Mouse (Mus musculus): ENCODE data around the gene Crcp. TPM values are rescaled to one million over a fixed set of nuclear protein-coding genes. Genes with fewer than 3 reads are reported as not detected.
"Not testable (repeated sequence)": the region's sequence is repeated elsewhere in the genome, so short reads cannot be mapped to it uniquely, and the experiment has no call there.

The Crcp gene
- total RNA-seq, 2 experiments from 2014 or later, result 14.4 to 16.3 TPM

DNA sequence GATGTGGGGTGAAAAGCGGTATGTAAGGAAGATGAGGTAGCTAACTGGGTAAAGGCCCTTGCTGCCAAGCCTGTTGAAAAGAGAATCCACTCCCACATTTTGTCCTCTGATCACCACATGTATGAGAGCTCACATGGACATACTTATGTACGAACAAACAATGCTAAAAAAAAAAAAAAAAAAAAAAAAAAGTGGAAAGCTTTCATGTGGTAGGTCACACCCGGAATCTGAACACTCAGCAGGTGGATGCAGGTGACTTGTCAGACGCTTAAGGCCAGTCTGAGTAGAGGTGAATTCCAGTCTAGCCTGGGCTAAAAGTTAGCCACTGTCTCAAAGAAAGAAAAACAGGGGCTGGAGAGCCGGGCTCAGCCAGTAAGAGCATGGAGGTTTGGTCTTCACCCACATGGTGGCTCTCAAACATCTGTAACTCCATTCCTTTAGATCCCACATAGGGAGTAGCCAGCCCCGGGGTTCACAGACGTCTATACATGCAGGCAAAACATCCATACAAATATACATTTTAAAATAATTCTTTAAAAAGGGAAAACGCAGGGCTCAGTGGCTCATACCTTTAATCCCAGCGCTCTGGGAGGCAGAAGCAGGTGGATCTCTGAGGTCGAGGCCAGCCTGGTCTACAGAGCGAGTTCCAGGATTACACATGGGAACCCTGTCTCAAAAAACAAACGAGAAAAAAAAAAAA lies 5.9 kb upstream of the Crcp start:
- DNase-seq (ENCODE audit: low spot score in 2 of 2), result no peak

DNA sequence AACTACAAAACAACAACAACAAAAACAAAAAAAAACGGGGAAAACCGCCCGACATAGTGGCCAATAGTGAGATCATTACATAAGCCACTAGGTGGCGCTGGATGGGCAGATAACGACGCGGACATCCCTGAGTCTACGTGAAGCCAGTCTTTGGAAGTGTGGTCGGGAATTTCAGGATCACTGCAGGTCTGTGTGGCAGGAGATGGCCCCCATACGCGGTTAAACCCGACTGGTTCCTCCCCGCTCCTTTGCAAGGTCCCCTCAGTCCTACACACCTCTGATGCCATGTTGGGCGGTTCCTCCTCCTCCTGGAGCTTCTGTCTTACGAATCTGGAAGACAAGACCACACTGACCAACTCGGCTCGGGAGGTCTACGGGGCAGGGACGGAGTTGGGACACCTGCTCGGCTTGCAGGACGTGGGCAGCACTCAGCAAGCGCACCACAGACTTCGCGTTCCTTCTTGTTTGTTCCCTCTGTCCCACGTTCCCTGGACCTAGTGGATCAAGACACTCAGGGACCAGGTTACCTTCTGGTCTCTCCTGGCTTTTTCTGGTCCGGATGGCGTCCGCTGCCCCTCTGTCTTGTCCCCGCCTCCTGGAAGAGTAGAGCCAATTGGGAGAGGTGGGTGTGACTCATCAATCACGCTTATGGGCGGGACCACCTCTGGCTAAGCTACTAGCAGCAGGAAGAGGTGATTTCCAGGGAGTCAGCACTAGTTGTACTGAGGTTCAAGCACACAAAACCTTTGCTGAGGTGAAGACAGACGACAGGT lies 5.1 kb upstream of the Crcp start:
- peak; percentile 43 to 77 for DNase-seq (ENCODE audit: low spot score in 2 of 2)

GRCm38 (mm10) chr5:130027134-130027533 lies 2.0 kb upstream of the Crcp start:
- DNase-seq (ENCODE audit: low spot score in 2 of 2), result no peak

- no peak for DNase-seq (ENCODE audit: low spot score in 2 of 2)
Observed at GRCm38 (mm10) chr5:130027696-130028095, 1.4 kb upstream of the Crcp start.

DNA sequence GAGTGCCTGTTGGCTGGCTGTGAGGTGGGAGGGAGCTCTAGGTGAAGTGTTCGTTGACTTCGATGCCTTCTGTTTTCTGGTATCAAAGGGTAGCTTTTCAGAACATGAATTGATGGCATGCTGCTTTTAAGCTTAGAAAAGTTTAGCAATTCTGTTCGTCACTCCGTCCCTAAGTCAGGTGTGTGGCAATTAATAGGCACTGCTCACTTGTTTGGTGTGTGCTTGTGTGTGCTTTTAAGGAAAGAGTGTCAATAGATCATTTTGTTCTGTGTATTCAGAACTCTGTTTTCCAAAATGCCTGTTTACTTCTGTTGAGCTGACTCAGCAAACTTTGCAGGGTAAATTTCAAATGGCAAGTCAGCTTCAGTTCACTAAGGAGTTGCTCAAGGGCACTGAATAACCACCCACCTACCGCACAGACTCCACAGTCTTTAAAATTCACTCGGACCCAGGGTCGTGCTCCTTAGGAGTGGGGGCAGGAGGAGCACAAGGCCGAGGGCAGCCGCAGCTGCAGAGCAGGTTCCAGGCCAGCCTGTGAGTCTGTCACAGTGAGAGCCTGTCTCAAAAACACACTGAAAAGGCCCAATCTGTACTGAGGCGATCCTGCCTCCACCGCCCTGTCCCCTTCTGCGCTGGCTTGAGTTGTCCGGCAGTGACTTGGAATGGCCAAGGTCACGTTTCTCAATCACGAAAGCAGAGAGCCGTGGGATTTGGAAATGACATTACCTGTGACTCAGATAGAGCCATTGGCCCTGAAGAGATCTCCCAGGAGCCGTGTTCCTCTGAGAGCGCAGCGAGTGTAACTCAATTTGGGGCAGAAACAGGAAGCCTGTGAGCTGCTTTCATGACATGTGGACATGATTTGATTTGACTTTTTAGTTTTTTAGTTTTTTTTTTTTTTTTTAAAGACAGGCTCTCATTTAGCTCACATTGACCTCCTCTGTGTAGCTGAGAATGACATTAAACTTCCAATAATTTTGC lies 2.6 kb downstream of the Crcp start:
- no peak for DNase-seq (ENCODE audit: low spot score in 2 of 2)

GRCm38 (mm10) chr5:130033869-130034268 lies 4.8 kb downstream of the Crcp start:
- DNase-seq (ENCODE audit: low spot score in 2 of 2), result no peak

DNA sequence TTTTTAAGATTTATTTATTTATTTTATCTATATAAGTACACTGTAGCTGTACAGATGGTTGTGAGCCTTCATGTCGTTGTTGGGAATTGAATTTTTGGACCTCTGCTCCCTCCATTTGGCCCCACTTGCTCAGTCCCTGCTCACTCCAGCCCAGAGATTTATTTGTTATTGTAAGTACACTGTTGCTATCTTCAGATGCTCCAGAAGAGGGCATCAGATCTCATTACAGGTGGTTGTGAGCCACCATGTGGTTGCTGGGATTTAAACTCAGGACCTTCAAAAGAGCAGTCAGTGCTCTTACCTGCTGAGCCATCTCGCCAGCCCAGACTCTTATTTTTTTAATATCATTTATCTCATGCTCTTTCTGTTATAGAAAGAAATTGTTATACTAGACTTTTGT lies 7.2 kb downstream of the Crcp start:
- DNase-seq (ENCODE audit: low spot score in 2 of 2), result not testable (repeated sequence)

DNA sequence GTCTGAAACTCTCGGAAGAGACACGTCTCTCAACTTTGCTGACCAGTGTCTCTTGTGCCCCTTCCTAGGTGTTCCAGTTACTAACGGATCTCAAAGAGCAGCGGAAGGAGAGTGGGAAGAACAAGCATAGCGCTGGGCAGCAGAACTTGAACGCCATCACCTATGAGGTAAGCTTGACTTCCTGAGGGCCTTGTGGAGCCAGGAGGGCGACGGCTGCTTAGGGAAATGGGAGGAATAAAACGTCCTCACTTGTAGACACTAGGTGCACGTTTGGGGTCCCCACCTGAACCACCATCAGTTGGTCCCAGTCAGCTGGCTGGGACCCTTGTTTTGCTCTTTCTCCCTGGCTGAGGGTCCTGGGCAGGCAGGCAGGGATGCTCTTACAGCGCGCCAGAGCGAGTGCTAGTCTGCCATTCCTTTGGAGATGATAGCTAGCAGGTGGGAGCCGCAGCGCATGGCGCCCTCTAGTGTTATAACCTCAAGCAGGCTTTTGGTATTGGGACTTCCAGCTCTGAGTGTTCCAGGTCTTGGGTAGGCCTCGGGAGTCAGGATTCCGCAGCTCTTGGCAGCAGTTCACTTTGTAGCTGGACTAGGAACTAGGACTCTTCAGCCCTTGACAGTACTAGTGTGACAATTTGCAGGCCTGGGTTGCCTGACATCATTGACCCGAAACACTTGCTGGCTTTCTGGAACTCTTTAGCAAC lies 8.8 kb downstream of the Crcp start:
- DNase-seq (ENCODE audit: low spot score in 2 of 2), result peak in 1 of 2 experiments; percentile 62

DNA sequence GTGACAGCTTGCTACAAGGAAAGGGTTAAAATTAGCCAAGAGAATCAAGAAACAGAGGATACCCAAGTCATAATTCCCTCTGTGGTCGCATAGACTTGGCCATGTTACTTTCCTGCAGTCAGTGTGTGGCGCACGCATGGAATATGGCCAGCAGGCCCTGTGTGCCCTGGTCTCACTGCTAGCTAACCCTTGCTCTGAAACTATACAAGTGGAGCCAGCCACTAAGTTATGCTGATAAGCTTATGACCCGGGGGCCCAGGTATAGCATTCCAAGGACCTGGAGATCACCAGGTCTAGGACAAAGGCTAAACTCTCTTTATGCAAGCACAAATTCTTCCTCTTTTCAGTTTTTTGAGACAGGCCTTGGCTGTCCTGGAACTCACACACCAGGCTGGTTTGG lies 11.7 kb downstream of the Crcp start:
- no peak for DNase-seq (ENCODE audit: low spot score in 2 of 2)

GRCm38 (mm10) chr5:130041262-130041661 lies 12.2 kb downstream of the Crcp start:
- DNase-seq (ENCODE audit: low spot score in 2 of 2), result no peak

GRCm38 (mm10) chr5:130043741-130044140 lies 14.7 kb downstream of the Crcp start:
- no peak for DNase-seq (ENCODE audit: low spot score in 2 of 2)

DNA sequence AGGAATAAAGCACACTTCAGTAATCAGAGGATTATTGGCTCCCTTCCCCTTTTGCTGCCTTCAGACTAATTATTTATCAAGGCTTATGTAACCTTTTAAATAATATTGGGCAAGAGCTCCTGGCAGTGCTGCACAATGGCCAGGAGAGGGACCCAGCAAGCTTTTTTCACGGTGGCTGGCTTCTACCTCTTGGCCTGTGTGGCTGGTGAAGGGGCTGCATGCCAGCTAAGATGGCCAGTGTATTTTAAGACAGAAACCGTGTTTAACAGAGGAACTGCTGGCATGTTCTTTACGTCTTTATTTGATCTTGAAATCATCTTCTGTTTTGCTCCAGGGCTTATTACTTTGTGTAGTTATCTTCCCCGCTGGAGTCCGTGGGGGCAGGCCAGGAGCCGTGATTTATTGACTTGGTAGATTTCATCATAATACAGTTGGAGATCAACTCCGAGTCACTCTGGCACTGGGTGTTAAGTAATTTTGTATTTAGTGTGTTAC lies 15.2 kb downstream of the Crcp start:
- peak; percentile 39 to 68 for DNase-seq (ENCODE audit: low spot score in 2 of 2)

DNA sequence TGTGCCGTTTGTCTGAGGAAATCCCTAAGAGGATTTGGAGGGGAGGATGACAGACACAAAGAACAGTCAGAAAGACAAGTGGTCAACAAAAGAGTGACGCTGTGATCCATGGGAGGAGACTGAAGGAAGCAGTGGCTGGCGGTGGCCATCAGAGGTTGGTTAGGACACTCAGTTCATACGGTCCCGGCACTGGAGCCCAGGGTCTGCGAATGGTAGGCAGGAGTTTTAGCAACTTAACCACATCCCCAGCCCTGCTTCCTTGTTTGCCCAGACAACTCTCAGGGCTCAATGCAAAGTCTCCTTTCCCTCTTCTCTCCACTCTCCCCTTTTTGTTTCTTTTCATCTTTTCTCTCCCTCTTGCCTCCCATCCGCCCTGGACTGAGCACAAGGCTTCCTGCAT lies 17.0 kb downstream of the Crcp start:
- DNase-seq (ENCODE audit: low spot score in 2 of 2), result no peak

- no peak for DNase-seq (ENCODE audit: low spot score in 2 of 2)
Observed at GRCm38 (mm10) chr5:130046589-130046988, 17.5 kb downstream of the Crcp start.

DNA sequence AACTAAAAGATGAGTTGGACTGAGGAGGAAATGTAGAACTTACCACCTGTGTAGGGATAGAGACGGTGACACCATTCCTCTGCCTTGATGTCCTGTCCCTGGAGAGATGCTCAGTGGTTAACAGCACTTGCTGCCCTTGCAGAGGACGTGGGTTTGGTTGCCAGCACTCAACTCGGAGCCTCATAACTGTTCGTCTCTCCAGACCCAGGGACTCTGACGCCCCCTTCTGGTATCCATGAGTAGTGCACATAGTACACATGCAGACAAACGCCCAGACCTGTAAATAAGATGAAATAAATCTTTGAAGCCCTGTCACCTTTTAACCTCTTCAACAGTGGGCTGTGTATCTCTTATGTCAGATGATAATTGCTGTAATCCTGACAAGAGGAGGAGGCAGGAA lies 17.9 kb downstream of the Crcp start:
- DNase-seq (ENCODE audit: low spot score in 2 of 2), result no peak

- peak in 1 of 2 experiments; percentile 54 for DNase-seq (ENCODE audit: low spot score in 2 of 2)
Observed at GRCm38 (mm10) chr5:130048786-130049520, 19.9 kb downstream of the Crcp start.

DNA sequence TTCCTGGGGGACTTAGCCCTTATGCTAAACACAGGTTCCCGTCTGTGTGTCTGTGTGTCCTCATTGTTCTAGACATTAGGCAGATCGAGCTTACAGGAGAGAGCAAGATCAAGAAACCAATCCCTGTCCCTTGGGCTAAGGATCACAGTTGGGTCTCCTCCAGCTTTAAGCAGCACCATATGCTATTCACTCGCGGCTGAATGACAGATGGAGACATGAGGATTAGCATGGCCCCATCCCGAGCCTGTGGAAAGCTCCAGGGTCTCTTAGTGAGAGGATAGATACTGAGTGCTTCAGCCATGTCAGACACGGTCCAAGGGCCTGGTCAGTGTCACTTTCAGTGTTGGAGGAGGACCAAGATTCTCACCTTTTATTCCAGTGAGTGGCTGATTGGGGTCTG lies 21.3 kb downstream of the Crcp start:
- no peak for DNase-seq (ENCODE audit: low spot score in 2 of 2)

- DNase-seq (ENCODE audit: low spot score in 2 of 2), result no peak
Observed at GRCm38 (mm10) chr5:130051073-130051860, 22.2 kb downstream of the Crcp start.

DNA sequence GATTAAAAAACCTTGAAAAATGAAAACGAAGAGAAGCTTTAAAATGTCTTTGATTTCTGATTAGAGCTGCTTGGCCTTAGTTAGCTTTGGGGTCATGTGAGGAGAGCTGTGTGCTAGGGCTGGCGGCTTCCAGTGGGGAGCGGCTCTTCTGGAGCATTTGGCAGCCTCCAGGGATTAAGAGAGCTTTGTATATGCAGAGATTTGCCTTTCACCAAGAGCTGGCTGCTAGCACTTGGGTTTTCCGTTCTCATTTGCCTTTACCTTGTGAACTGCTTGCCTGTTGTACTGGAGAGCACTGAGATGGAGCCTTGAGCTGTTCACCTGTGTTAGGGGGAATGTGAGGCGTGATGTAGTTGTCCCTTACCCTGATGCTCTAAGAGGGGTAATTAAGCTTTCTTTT lies 23.4 kb downstream of the Crcp start:
- no peak for DNase-seq (ENCODE audit: low spot score in 2 of 2)
